Mouse (Mus musculus) lung, postnatal 0 days (tissue): ENCODE data around the gene Fgf12.

ENCODE experiments used
- CTCF ChIP-seq: IDR thresholded peaks from 2 replicates; pipeline ENCODE4 v1.5.1; 2016; ENCODE audit warnings: antibody characterized with exemption, mild to moderate bottlenecking
- EP300 ChIP-seq: IDR thresholded peaks from 2 replicates; pipeline ENCODE4 v1.6.1; 2016; ENCODE audit warnings: antibody characterized with exemption, mild to moderate bottlenecking, control low read depth

DNA sequence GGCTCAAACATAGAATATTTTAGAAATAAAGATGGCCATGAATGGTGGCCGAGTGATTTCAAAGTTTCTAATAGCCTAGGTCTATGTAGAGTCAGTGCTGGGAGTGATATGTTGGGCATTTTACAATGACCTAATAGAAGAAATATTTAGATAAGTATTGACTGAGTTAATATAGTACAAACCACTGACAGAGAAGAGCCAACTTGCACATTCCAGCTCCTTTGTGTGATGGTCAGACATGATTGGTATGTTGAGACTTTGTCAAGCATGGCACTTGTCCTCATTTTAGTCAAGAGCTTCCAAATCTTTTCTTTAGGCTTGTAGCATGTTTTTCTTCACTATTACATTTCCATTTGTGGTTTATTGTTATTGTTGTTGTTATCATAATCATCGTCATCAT is 596.4 kb downstream of the Fgf12 start:
- TF ChIP-seq CTCF (no peak), EP300 (no peak)
